Mouse (Mus musculus) CH12.LX (cell line): ENCODE data around the gene P3h2. TPM values are rescaled to one million over a fixed set of nuclear protein-coding genes. Genes with fewer than 3 reads are reported as not detected.

Experiments used
- DNase-seq: peaks from one replicate; pipeline ENCODE4 v3.0.0-alpha.2; 2013; ENCODE audit errors: extremely low read depth
- H3K27ac ChIP-seq: 2 replicates; pipeline ENCODE4 v1.5.1; 2012; ENCODE audit warnings: low read depth, mild to moderate bottlenecking, control low read depth, moderate library complexity; ENCODE audit not compliant: insufficient read depth
- H3K27me3 ChIP-seq: replicated peaks from 2 replicates; pipeline ENCODE3; 2012; ENCODE audit warnings: inconsistent platforms
- H3K36me3 ChIP-seq, 2 experiments: replicated peaks in 1 of 2; 2 replicates each; pipeline versions ENCODE3 to v1.6.1; 2012; ENCODE audit warnings: inconsistent platforms in 1 of 2, low read length in 1 of 2, mild to moderate bottlenecking in 1 of 2, mixed read lengths in 1 of 2, moderate library complexity in 1 of 2; ENCODE audit not compliant: control insufficient read depth in 1 of 2, insufficient read depth in 1 of 2
- H3K4me1 ChIP-seq, 2 experiments: 2 replicates each; pipeline ENCODE4 v1.6.1; 2012; ENCODE audit warnings: inconsistent platforms in 1 of 2, moderate library complexity in 1 of 2; ENCODE audit not compliant: insufficient read depth in 2 of 2, control insufficient read depth in 1 of 2
- H3K4me2 ChIP-seq: 2 replicates; pipeline ENCODE4 v1.6.1; 2012; ENCODE audit warnings: low read depth, mild to moderate bottlenecking, control low read depth; ENCODE audit not compliant: poor library complexity, insufficient read depth, severe bottlenecking
- H3K4me3 ChIP-seq, 3 experiments: fragments of 150-350 bp in 1 of 3; sonication (generic) in 1 of 3; replicated peaks in 1 of 3; 2 replicates each; pipeline versions ENCODE3 to v1.5.1; 2011 to 2012; ENCODE audit warnings: low read depth in 2 of 3, low read length in 2 of 3, mild to moderate bottlenecking in 2 of 3, moderate library complexity in 2 of 3, control low read depth in 1 of 3, improper control_type of control experiment in 1 of 3, inconsistent platforms in 1 of 3, mixed read lengths in 1 of 3; ENCODE audit not compliant: poor library complexity in 1 of 3
- H3K79me2 ChIP-seq: replicated peaks from 2 replicates; pipeline ENCODE4 v1.6.1; 2012; ENCODE audit warnings: mild to moderate bottlenecking, moderate library complexity; ENCODE audit not compliant: control insufficient read depth, poor library complexity, insufficient read depth, severe bottlenecking; ENCODE audit errors: extremely low read depth
- H3K9ac ChIP-seq: 2 replicates; pipeline ENCODE4 v1.6.1; 2012; ENCODE audit warnings: low read depth, mild to moderate bottlenecking, control low read depth, moderate library complexity; ENCODE audit not compliant: insufficient read depth
- H3K9me3 ChIP-seq: replicated peaks from 2 replicates; pipeline ENCODE3; 2012; ENCODE audit warnings: low read length, inconsistent platforms, mixed read lengths
- BHLHE40 ChIP-seq: IDR thresholded peaks from 2 replicates; pipeline ENCODE4 v1.6.1; 2011; ENCODE audit warnings: mild to moderate bottlenecking, low read depth, low read length, improper control_type of control experiment
- CHD2 ChIP-seq: IDR thresholded peaks from 2 replicates; pipeline ENCODE4 v1.6.1; 2011; ENCODE audit warnings: low read length, improper control_type of control experiment
- E2F4 ChIP-seq: IDR thresholded peaks from 2 replicates; pipeline ENCODE4 v1.6.1; 2011; ENCODE audit warnings: low read depth, low read length, improper control_type of control experiment; ENCODE audit not compliant: insufficient replicate concordance
- ELF1 ChIP-seq: IDR thresholded peaks from 2 replicates; pipeline ENCODE4 v1.6.1; 2014; ENCODE audit warnings: low read depth, mild to moderate bottlenecking, inconsistent platforms, low read length, improper control_type of control experiment
- HCFC1 ChIP-seq: IDR thresholded peaks from 2 replicates; pipeline ENCODE4 v1.6.1; 2012; ENCODE audit warnings: low read depth, mild to moderate bottlenecking, inconsistent platforms, low read length, improper control_type of control experiment
- JUND ChIP-seq: conservative IDR thresholded peaks from 2 replicates; pipeline ENCODE4 v1.6.1; 2011; ENCODE audit warnings: low read depth, low read length, improper control_type of control experiment
- KAT2A ChIP-seq: IDR thresholded peaks from 2 replicates; pipeline ENCODE4 v1.6.1; 2012; ENCODE audit warnings: low read length, improper control_type of control experiment, inconsistent platforms; ENCODE audit not compliant: insufficient replicate concordance
- MAFK ChIP-seq: IDR thresholded peaks from 2 replicates; pipeline ENCODE4 v1.6.1; 2011; ENCODE audit warnings: low read length, improper control_type of control experiment; ENCODE audit not compliant: insufficient replicate concordance
- MXI1 ChIP-seq: IDR thresholded peaks from 2 replicates; pipeline ENCODE4 v1.6.1; 2011; ENCODE audit warnings: mild to moderate bottlenecking, low read depth, low read length, improper control_type of control experiment
- RAD21 ChIP-seq: IDR thresholded peaks from 2 replicates; pipeline ENCODE4 v1.6.1; 2011; ENCODE audit warnings: low read depth, mild to moderate bottlenecking, low read length, improper control_type of control experiment, moderate library complexity
- SMC3 ChIP-seq: IDR thresholded peaks from 2 replicates; pipeline ENCODE4 v1.6.1; 2011; ENCODE audit warnings: low read depth, low read length, improper control_type of control experiment
- ZMIZ1 ChIP-seq: IDR thresholded peaks from 2 replicates; pipeline ENCODE4 v1.6.1; 2012; ENCODE audit warnings: low read depth, mild to moderate bottlenecking, inconsistent platforms, low read length, improper control_type of control experiment
- ZNF384 ChIP-seq: IDR thresholded peaks from 2 replicates; pipeline ENCODE4 v1.6.1; 2012; ENCODE audit warnings: low read depth, low read length, improper control_type of control experiment, inconsistent platforms
- dilution Hi-C: fragments of 300-500 bp; cut with MboI; formaldehyde crosslinking; loops from 2 replicates; pipeline ENCODE4 v1.14.3; 2020; ENCODE audit warnings: low sequenced_read_pairs; ENCODE audit not compliant: extremely low pct_unique_long_range_greater_than_20kb, extremely low pct_ligation_motif_present
- in situ Hi-C: fragments of 300-500 bp; cut with MboI; formaldehyde crosslinking; loops from 3 replicates; pipeline ENCODE4 v1.14.3; 2019; ENCODE audit warnings: low sequenced_read_pairs, low pct_ligation_motif_present, low pct_unique_long_range_greater_than_20kb, mixed read lengths
- polyA plus RNA-seq: library from polyadenylated mRNA; unstranded; fragments of >175 nt; gene quantifications from 2 replicates; pipeline ENCODE4 v1.2.1, GENCODE M21; 2012; ENCODE audit warnings: low read depth; ENCODE audit not compliant: insufficient read length
- total RNA-seq, 2 experiments: library from RNA; depleted of rRNA; stranded (reverse); fragments of 300-350 nt in 1 of 2; fragments of >200 nt in 1 of 2; gene quantifications; 2 replicates each; pipeline ENCODE4 v1.2.3; 2012 to 2014

Gene P3h2
- total and polyA plus RNA-seq, 3 experiments, result 0.08 to 0.73 (median 0.27) TPM

DNA sequence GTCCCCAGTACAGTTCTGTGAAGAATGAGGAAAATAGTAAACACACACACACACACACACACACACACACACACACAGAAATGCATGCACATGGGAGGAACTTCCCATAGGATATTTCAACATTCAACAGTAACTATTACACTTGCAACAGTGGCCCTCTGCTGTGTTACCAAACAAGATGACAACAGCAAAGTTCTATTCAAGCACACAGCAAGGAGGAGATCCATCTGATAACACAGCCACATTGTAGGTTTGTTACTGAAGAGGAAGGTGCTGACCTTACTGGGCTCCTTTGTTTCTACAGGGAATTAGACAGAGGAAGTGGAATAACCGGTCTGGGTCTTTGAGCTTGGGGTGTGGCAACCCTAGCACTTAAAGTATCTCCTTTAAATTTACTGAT, 157.5 kb downstream of the P3h2 start:
- dilution Hi-C loops (no loop called here), in situ Hi-C loops (no loop called here)

DNA sequence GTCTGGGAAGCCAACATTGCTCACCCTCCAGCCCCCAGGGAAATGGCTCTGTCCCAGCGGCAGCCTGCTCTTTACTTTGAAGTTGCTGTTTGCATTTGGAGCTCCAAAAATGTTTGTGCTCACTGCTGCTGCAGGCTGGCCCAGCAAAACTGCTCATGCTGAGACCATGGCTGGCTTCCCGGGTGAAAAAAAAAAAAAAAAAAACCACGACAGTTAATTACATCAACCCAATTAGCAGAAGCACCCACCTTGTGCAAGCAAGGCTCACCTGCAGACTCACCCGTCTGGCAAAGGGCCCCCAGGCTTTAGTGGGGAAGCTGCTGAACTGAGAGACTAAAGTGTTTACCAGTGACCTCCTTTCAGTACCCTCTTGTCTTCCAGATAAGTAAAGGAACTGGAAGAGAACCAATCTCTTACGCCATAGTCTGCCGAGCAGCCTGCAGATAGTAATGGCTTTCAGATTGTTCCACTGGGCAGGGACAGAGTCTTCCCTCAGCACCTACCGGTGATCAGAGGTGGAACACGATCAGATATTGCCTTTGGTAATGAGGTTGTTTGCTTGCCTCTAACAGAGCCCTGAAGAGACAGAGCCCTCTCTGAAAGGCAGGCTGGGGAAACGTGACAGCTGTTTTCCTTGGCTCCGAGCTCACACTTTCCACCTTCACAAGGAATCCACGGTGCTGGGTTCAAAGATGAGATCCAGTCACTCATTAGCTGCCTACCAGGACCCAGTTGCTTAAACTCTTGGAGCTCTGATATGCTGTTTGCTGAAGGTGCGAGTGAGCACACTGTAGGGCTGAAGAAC, 160.2 kb downstream of the P3h2 start:
- in situ Hi-C loops (no loop called here), dilution Hi-C loops (no loop called here)
- Histone ChIP-seq H3K36me3 (no peaks in the 10 kb centered on the region), H3K27me3 (no peaks in the 10 kb centered on the region), H3K27ac (no peak overlapping the region), H3K4me2 (no peak overlapping the region), H3K4me1 (peaks cover 8 to 25% of the 10 kb centered on the region in 2 experiments; a peak in 3 of 4 replicates), H3K4me3 (no peak overlapping the region), H3K9me3 (no peaks in the 10 kb centered on the region), H3K79me2 (no peaks in the 10 kb centered on the region), H3K9ac (no peak overlapping the region)
- TF ChIP-seq HCFC1, result no peak
- no peak for TF ChIP-seq ZMIZ1
- TF ChIP-seq MAFK, result no peak
- TF ChIP-seq ZNF384, result peak; percentile 28; the same call in 1 of the 2 replicates
- no peak for TF ChIP-seq JUND
- no peak for TF ChIP-seq ELF1
- TF ChIP-seq CHD2, result no peak
- TF ChIP-seq SMC3, result no peak
- no peak for DNase-seq

More for the DNA sequence above, 157.5 kb downstream of the P3h2 start:
- no peak for TF ChIP-seq ELF1
- no peak for TF ChIP-seq MXI1
- no peak for TF ChIP-seq ZNF384
- no peak for TF ChIP-seq BHLHE40
- no peak for TF ChIP-seq KAT2A
- no peak for TF ChIP-seq RAD21
- TF ChIP-seq E2F4, result no peak
- TF ChIP-seq, all 38 proteins: peak for 0
- Histone ChIP-seq H3K4me3 (no peak overlapping the region), H3K79me2 (no peaks in the 10 kb centered on the region), H3K4me2 (no peak overlapping the region), H3K9me3 (no peaks in the 10 kb centered on the region), H3K27ac (no peak overlapping the region), H3K36me3 (no peaks in the 10 kb centered on the region), H3K9ac (no peak overlapping the region), H3K4me1 (peaks cover 8 to 25% of the 10 kb centered on the region in 2 experiments; a peak in 3 of 4 replicates), H3K27me3 (no peaks in the 10 kb centered on the region)
- DNase-seq, result no peak
